Mouse (Mus musculus): ENCODE measurements around the gene Gpr135.

- no peak for TF ChIP-seq POLR2A (IDR thresholded peaks at IDR 0.05; ENCODE audit: low read depth, low read length)
- TF ChIP-seq CTCF (IDR thresholded peaks at IDR 0.05; ENCODE audit: borderline replicate concordance, insufficient read depth, low read length), result no peak
Measured at GRCm38 (mm10) chr12:72039501-72039900, 31.4 kb downstream of the Gpr135 start.

All from embryonic fibroblast, embryonic 13.5 days (primary cell).